Mouse (Mus musculus): ENCODE data around the gene Fkbp10.

DNA sequence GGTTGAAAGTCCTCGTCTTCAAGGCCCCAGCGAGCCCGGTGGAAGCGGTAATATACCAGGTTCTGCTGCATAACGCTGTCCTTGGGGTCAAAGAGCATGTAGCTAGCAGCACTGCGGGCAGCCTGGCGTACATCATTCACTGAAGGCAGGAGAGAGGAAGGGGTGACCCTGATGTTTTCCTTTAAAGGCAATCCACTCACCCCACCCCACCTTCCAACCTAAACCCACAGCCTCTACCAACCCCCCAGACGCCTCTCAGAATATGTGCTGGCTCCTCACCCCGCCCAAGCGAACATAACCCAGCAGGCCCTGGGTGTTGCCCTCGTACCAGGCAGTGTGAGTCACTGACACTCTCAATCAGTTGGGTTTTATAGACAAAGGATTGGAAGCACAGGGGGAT lies 3.8 kb upstream of the Fkbp10 start:
- TF ChIP-seq CTCF (IDR thresholded peaks at IDR 0.05; ENCODE audit: control insufficient read depth, insufficient read depth, insufficient replicate concordance, low read depth, low read length) (no peak), POLR2A (IDR thresholded peaks at IDR 0.05; ENCODE audit: control insufficient read depth, low read depth, low read length) (no peak)
